Mouse (Mus musculus) spleen, adult 18-20 months (tissue): ENCODE measurements around the gene Uqcrc1.
A peak's percentile ranks its signal among the peaks of the same experiment; 100 is the strongest.

ENCODE experiments used
- DNase-seq, 2 experiments: peaks; one replicate each; pipeline ENCODE4 v3.0.0; 2022; ENCODE audit warnings: mixed read lengths in 2 of 2

The Uqcrc1 gene

DNA sequence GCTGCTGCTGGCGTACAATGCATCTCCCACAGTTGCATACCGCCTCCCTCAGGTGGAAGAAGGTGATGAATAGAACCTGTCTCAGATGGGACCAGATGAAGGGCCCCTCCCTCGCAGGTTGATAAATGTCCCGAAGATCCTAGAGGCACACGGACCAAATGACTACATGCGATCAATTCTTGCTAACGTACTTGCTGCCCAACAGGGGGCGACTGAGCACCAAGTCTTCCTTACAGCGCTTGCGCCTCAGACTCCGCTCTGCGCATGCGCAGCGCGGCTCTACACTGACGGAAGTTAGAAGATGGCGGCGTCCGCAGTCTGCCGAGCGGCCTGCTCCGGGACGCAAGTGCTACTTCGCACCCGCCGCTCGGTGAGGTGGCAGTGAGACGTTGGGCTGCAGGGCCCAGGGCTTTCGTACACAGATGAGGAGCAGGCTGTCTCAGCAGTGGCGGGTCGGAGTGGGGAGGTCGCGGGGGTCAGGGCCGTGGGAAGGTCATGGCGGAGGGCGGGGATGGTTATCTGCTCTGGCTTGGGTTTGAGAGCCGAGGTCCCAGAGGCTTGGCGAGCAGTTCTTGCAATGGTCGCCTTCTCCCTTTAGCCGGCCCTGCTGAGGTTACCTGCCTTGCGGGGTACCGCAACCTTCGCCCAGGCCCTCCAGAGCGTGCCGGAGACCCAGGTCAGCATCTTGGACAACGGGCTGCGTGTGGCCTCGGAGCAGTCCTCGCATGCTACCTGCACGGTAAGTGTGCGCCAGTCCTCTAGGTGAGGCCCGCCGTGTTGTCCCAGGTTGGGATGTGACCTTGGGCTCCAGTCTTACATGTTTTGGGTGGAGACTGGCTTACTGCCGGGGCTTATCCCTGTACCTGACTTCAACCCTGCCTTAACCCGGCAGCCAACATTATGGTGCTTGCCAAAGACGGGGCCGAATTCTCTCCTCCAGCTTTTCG, at the start of gene Uqcrc1:
Gene Uqcrc1, plus strand, starts transcription at position 216 of the 947 bp plus-strand sequence.
- peak; percentile 90 to 94 for DNase-seq

DNA sequence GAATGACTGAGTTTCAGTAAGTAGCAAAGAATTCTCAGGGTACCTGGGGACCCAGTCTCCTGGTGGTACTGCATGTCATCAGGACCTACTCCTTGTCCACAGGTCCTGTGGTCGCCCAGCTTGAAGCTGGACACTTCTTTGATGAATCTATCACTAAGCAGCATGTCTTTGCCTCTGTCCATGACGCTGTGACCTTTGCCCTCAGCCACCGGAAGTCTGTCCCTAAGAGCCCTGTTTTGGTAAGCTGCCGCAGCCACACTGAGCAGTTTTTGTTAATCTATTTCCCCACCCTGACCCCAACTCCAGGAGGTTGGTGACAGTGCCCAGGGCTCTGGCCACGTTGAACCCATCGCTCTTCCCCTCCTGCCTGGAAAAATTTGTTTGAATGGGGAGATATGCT, 24.1 kb upstream of the Uqcrc1 start:
- DNase-seq = no peak

DNA sequence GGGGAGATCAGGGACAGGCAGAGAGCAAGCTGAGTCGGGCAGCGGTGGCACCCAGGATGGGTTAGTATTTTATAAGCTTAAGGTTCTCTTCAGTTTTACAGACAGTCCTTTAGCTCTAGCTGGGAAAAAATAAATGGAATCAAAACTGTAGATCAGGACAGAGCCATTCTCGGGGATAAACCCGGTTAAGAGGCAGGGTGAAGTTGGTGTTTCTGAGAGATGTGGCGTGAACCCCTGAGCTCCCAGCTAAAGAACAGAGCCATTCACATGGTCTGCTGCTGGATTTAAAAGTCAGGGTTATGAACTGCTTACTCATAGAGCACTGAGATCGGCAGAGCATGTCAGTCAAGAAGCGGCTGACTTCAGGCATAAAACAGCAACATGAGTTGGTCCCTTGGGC, 23.3 kb upstream of the Uqcrc1 start:
- no peak for DNase-seq

DNA sequence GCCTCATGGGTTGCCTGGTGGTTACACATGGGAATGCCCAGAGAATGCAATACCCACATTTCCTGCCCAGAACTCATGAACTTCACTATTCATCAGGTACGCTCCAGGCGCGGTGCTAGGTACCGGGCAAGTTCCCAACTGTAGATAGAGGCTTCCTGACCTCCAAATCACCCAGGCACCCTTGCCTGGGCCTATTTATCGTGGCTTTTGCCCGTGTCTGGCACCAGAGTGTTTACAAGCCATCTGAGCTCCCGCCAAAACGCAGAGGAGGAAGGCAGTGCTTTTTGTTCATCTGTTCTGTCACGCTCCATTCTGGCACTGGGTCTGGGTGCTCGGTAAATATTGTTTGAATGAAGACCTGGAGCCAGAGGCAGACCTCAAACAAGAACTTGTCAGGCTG, 22.8 kb upstream of the Uqcrc1 start:
- DNase-seq = no peak

DNA sequence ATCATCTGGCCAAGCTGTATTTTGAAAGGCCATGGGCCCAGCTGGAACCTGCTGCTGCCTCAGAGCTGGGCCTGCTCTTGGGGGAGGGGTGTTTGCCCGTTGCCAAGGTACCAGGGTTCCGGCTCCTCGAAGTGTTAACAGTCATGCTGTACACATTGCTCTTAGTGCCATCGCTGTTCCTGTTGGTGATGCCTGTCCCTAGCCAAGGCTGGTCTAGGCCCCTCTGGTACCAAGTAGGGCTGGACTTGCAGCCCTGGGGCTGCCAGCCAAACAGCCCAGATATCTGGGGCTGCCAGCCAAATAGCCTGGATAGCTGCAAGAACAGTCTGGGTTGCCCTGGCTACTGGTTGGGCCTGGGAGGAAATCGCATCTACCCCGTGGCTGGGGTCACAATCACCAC, 21.9 kb upstream of the Uqcrc1 start, which contains the start of gene Tmem89:
Gene Tmem89, plus strand, starts transcription at position 129 of the 400 bp plus-strand sequence.
- no peak for DNase-seq

DNA sequence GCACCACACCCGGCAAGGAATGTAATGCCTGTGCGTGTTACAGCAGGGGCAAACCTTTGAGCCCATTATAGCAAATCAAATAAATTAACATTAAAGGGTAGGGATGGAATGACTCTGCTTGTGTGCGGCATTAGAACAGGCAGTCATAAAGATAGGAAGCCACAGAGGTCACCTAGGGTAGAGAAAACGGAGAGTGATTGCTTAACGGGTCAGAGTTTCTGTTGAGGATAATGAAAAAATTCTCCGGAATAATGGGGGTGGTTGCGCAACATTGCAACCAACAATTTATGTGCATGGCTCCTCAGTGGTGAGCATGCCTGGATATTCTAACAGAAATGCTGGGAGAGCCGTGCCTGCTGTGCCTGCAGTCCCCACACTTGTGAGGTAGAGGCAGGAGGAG, 10.5 kb upstream of the Uqcrc1 start:
- DNase-seq = no peak

DNA sequence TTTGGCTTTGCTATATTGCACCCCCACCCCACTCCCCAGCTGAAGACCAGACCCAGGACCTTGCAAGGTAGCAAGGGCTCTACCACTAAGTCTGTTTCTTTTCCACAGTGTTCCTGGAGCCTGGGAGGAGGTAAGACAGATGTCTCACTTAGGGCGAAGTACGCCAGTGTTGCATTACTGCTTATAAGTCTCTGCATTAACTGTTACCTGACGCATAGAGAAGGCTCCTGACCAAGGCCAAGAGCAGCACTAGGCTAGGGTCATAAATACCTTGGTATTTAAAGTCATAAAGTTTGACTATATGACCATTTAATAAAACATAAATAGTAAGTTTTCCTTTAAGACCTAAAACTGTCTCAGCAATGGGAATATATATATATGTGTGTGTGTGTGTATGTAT, 8.0 kb upstream of the Uqcrc1 start:
- DNase-seq = no peak

DNA sequence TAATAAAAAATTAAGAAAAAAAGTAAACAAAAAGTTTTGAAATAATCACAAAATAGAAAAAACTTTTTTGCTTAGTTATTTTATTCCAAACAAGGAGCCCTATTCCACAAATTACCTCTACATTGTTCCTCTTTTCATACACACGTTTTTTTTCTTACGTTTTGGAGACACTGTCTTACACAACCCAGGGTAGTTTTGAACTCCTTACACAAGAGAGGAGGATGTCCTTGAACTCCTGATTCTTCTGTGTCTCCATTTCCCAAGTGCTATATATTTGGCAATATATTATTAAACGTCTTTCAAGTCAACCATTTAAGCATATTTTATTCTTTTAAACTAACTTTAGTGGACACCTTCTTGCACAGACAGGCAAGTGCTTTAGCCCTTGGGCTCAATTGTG, 442 bp upstream of the Uqcrc1 start:
- no peak for DNase-seq

DNA sequence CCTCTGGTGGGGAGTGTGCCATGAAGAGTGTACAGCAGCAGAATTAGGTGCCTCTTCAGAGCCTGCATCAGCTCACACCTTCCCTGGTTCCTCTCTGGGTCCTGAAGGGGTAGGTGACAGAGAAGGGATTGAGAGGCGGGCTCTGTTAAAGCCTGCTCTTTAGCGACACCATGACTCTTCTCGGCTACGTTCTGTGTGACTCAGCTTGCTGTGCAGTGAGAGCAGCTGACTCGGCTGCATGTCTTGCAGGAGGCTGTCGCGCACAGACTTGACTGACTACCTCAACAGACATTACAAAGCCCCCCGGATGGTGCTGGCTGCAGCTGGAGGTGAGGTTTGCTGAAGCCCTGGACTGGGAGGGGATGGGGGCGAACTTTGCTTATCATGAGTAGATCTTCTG, 8.7 kb downstream of the Uqcrc1 start:
- DNase-seq = no peak

DNA sequence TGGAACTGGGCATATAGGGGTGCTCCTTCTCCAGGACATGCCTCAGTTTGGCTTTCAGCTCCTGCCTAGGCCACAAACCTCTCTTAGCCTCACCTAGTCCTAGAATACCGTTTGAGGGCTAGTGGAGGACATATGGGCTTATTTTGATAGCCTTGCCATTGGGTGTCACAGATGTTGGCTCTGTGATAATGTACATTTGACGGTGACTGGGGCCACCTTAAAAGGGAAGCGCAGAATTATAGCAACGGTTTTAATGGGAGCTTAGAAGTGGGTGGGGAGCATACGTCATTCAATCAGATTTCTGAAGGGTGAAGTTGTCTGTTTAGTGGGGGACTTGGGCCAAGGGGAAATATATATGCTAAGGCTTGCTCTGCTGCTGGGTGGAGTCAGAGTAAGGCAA, 9.2 kb downstream of the Uqcrc1 start:
- no peak for DNase-seq

DNA sequence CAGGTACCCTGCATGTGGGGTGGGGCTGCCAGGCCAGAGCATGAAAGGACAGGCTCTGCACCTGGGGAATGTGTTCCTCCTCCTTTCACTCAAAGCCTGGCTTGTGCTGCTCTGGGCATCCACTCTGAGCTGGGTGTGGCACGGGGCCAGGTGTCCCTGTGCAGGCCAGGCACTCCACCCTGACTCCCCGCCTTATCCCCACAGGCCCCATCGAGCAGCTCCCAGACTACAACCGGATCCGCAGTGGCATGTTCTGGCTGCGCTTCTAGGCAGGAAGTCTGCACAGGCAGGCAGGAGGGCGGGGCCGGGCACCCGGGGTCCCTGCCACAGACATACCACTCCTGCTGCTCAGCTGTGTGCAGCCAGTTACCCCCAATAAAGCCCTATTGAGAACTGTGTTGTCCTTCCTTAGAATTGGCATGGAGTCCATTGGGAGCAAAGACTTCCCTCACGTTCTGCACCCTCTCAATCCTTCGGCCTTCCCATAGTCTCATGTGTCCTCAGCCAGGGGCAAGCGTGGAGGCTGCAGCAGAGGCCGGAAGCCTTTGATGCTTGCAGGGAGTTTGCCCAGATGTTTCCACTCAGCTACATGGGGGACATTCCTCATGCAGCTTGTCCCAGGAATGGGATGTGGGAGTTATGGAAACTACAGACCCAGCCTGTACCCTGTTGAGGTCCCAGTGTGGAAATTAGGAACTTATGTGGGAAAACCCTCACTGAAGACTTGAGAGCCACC, 13.0 kb downstream of the Uqcrc1 start:
- peak in 1 of 2 experiments; percentile 18 for DNase-seq

DNA sequence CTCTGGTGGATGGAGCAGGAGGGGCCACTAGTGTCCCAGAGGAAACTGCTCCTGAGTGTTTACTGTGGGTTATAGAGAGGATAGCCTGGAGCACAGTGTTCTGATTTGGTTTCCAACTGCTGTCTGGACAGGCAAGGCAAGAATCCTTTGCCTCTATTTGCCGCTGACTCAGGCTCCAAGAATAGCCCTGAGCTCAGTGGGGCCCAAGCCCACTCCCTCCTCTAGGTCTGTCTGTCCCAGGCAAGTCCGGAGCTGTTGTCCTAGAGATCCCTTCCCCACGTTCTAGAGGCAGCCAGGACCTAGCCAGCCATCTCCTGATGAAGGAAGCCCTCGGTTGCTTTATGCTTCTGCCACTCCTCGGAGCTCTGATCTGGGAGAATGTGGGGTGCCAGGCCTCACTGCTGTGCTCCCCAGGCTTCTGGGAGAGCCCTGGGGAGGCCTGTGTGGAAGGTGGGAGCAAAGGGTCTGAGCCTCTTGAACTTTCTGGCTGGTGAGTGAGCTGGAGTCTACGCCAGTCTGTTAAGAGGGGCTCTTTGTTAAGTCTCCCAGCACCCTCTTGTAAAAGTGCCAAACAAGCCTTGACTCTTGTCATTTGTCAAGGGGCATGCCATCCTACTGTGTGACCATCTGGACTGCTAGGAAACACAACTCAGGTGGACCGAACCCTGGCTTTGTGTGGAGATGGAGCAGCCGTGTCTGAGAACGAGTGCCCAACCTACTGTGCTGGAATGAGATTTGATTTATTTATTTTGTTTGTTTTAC, 13.7 kb downstream of the Uqcrc1 start:
- DNase-seq = no peak

DNA sequence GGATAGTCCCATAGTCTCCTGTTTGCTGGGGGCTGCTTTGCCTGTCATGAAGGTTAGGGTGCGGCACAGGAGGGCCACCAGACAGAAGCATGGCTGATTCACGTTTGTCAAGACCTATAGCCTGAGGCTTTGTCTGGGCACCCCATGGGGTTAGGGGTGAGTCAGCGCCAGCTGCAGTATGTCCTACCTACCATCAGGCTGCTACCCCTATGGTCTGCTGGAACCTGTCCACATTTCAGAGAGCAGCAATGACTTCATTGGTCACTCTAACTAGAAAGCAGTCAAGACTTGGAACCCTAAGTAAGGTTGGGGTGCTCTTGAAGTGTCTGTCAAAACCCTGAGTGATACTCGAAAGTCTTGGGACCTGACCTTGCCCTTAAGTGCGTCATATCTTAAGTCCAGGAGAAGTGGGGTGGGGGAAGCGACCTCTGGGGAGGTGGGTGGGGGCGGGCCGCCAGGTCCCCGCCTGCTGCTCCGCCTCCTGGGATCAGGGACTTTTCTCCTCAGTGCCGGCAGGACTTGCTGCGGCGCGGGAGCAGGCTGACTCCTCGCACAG, 16.7 kb downstream of the Uqcrc1 start, which contains the start of gene Col7a1:
Gene Col7a1, plus strand, starts transcription at position 506 of the 556 bp plus-strand sequence.
- no peak for DNase-seq

DNA sequence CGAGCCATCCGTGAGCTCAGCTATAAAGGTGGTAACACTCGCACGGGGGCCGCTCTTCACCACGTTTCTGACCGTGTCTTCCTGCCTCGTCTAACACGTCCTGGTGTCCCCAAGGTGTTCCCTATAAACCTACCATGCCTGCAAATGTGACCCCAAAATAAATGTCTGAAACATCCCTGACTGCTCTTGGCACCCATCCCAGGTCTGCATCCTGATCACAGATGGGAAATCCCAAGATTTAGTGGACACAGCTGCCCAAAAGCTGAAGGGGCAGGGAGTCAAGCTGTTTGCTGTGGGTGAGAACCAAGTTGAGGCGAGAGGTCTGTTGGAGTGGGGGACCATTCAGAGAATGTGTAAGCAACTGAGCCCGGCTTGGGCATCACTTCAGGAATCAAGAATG, 18.8 kb downstream of the Uqcrc1 start:
- DNase-seq = no peak

DNA sequence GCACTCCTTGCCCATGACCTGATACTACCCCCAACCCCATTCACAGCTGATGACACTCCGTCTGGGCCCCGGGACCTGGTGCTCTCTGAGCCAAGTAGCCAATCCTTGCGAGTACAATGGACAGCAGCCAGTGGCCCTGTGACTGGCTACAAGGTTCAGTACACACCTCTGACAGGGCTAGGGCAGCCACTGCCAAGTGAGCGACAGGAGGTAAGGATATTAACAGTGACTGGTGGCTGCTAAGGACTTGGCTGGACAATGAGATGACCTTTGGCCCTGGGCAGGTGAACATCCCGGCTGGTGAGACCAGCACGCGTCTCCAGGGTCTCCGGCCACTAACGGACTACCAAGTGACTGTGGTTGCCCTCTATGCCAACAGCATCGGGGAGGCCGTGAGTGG, 19.4 kb downstream of the Uqcrc1 start:
- DNase-seq = no peak

DNA sequence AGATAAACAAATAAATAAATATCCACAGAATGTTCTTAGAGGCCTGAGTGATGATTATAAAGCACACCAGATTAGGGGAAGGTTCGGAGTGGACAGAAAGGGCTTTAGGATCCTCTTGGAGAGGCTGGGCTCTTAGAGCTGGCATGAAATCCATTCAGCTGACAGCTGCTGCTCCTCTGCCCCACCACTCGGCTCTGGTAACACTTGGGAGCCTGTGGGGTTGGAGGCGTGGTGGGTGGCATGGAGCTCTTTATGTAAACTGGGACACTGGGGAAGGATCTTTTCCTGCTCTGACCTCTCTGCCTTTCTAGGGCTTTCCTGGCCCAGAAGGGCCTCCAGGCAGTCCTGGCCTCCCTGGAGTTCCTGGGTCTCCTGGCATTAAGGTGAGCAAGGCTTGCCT, 27.1 kb downstream of the Uqcrc1 start:
- no peak for DNase-seq

DNA sequence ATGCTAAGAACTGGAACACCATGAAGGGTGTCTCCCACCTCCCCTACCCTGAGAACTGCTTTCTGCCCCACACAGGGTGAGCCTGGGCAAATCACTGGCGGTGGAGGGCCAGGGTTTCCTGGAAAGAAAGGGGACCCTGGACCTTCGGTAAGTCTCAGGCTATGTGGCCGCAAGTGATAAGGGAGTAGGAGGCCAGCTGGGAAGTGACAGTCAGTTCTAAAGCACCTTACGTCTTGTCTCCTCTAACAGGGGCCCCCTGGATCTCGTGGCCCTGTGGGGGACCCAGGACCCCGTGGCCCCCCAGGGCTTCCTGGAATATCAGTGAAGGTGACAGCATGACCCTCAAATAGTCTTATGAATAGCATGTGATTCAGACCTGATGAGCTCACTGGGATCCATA, 27.9 kb downstream of the Uqcrc1 start:
- no peak for DNase-seq

DNA sequence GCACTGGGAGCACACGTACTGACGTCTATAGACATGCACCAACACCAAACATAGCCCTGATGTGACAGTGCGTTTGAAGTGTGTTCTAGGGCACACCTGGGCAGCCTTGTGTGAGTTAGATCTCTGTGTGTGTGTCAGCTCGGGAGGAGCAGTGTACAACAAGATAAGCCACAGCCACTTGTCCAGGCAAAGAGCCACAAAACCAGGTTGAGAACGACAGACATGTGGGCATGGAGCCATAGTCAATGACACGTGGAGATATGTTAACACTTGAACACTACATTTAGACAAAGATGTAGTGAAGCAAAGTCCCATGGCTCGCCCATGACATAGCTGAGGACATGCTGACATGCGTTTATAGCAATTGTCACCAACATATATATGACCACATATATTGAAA, 34.2 kb downstream of the Uqcrc1 start:
- no peak for DNase-seq

DNA sequence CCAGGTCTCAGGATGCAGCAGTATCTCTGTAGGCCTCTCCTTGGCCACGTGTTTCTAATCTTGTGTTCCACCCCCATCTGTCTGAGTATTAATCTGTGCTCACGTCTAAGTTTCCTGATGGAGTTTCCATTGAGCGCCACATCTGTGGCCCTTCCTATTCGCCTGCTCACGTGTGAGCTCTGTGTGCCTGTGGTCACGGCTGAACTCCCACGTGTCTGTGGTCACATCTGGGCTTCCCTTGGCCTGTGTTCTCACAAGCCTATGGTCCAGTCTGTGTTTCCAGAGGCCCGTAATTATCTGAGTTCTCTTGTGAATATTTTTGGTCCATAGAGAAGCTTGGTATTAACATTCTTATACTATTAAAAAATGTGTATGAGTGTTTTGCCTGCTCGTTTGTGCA, 40.0 kb downstream of the Uqcrc1 start:
- DNase-seq = no peak

DNA sequence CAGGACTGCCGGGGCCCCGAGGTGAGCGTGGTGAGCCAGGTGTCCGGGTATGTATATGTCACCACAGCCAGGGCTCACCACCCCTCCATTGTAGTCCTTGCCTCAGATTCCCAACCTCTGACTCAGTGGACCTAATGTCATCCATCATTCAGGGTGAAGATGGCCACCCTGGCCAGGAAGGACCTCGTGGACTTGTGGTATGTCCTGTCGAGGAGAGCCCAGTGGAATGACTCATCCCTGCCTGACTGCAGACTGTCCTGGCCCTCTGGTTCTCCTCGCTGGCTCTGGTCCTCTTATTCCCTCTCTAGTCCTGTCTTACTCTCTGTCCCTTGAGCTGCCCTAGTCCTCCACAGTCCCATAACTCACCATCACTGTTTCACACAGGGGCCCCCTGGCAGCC, 41.5 kb downstream of the Uqcrc1 start:
- no peak for DNase-seq

DNA sequence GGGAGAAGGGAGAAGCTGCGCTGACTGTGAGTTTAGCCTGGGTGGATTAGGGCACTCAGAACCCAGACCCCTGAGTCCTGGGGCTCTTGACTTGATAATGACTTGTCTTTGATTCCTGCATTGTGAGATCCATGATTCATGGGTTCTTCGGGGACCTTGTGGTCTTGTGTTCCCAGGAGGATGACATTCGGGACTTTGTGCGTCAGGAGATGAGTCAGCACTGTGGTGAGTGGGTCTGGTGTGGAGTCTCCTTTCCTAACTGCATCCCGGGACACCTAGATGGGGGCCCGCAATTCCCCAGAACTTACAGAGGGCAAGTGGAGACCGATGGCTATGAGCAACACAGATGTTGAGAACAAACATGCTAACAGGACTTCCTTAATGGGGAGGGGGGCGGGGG, 46.1 kb downstream of the Uqcrc1 start:
- no peak for DNase-seq

DNA sequence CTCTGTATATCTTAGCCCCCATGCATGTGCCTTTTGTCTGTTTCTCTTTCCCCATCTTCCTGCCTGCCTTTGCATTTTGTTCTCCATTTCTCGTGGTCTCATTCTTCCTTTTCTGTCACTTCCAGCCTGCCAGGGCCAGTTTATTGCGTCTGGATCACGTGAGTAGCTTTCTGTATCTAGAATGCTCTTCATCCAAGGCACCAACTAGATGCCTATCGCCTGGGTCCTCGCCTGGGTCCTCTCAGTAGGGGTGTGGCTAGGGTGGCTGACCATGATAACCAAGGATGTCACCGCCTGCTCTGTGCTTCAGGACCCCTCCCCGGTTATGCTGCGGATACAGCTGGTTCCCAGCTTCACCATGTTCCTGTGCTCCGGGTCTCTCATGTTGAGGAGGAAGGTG, 46.8 kb downstream of the Uqcrc1 start:
- DNase-seq = no peak

DNA sequence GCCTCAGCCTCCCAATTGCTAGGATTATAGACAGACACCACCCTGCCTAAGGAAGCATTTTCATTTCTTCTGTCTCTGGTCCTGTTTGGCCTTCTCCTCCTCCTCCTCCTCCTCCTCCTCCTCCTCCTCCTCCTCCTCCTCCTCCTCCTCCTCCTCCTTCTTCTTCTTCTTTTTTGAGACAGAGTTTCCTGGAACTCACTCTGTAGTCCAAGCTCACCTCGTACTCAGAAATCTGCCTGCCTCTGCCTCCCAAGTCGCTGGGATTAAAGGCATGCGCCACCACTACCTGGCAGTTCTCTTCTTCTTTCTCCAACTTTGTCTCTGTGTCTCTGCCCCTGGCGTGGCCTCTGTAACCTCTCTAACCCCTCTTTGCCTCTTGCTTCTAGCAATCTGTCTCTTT, 49.3 kb downstream of the Uqcrc1 start, which contains the start of gene Ucn2:
Gene Ucn2, plus strand, starts transcription at position 301 of the 400 bp plus-strand sequence.
- DNase-seq = no peak
